Mouse (Mus musculus): ENCODE data around the gene Asic1.

The Asic1 gene

GRCm38 (mm10) chr15:99670154-99670821 is at the start of gene Asic1:
Gene Asic1 (plus strand): TSS chr15:99670368.
- DNase-seq (ENCODE audit: low spot score in 2 of 2) = peak; percentile 82 to 85

- DNase-seq (ENCODE audit: low spot score in 2 of 2) = no peak
Observed at GRCm38 (mm10) chr15:99622063-99622462, 48.1 kb upstream of the Asic1 start.

DNA sequence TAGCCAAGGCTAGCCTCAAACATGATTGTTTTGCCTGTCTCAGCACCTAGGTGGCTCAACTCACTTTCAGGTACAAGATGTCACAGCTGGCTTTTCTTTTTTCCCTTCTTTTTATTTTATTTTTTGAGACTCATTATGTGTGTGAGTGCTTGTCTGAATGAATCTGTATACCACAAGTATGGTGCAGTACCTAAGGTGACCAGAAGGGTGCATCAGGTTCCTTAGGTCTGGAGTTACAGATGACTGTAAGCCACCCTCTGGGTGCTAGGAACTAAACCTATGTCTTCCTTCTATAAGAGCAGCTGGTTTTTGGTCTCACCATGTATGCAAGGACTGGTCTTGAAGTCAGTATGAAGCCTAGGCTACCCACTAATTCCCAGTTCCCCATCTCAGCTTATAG is 38.5 kb upstream of the Asic1 start:
- no peak for DNase-seq (ENCODE audit: low spot score in 2 of 2)

DNA sequence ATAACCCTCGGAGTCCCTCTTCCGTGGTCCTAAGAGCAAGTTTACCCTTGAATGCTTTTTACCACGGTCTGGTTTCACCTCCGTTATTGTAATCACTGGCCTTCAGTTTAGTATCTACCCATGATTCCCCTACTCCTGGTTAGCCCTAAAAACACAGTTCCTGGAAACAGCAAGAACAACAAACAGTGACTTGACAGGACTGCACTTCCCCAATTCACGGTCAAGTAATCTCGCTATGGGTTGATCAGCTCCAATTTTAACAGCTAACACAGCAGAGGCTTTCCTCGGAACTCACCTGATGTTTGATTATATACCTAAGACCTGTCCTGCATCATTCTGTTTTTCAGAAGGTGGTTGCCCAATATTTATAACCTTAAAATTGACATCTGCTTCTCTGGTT is 35.5 kb upstream of the Asic1 start:
- no peak for DNase-seq (ENCODE audit: low spot score in 2 of 2)

DNA sequence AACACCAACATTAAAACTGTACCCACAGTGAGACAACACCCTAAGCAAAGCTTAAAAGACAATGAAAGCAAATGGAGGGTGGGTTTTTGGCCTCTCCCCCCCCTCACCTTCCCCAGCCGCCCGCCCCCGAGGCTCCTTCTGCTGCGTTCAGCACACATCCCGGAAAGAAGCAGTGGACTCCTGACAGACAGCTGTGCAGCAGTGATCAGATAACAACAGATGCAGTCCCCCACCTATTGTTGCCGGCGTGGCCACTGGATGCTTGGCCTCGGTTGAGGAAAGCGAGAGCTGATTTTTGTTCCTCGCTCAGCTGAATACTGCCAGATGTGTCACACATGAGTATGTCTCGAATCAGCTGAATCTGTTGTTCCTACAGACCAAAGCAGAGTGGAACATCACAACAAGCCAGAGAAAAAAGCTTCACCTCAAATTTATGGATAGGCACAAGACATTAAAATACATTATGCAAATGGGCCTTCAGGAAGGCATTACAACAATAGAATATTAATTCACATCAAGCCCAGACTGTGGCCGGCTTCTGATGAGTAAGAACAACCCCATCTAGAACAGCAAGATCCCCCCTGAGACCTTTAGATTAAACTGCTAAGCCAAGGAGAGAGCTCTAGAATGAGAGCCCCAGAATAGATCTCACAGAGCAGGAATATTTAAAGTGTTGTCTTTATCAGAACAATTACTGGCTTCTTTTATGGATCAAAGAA is 32.6 kb upstream of the Asic1 start:
- DNase-seq (ENCODE audit: low spot score in 2 of 2) = no peak

DNA sequence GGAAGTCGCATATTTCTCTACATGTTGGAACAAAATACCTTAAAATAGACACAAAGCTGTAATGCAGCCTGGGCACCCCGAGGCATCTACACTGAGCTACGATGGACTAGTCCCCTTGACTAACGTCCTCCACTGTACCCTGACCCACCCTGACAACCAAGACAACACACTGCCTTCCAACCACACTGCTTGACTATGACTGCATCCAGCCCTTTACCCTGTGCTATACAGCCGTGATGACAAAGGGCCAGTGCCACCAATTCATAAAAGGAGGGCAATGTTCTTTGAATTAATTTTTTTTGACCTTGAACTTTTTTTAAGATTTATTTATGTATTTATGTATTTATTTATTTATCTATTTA is 32.1 kb upstream of the Asic1 start:
- DNase-seq (ENCODE audit: low spot score in 2 of 2) = no peak

GRCm38 (mm10) chr15:99642622-99643021 is 27.5 kb upstream of the Asic1 start:
- DNase-seq (ENCODE audit: low spot score in 2 of 2) = no peak

GRCm38 (mm10) chr15:99643832-99644231 is 26.3 kb upstream of the Asic1 start:
- no peak for DNase-seq (ENCODE audit: low spot score in 2 of 2)

DNA sequence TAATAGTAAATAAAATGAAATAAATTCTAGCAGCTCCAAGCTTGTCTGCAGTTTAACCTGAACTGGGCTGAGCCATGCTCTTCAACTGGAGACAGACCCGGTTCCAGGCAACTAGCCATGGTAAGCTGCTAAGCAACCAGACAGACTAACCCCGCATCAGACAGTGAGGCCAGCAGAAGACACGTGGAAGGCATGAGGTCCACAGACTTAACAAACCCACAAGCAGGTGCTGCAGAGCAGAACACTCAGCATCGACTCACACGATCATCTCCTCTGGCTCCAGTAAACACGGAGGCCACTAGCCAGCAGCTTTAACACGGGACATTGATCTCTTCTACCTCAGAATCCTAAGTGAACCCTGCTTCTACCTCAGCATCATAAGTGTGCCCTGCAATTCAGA is 25.4 kb upstream of the Asic1 start:
- peak; percentile 70 to 72 for DNase-seq (ENCODE audit: low spot score in 2 of 2)

DNA sequence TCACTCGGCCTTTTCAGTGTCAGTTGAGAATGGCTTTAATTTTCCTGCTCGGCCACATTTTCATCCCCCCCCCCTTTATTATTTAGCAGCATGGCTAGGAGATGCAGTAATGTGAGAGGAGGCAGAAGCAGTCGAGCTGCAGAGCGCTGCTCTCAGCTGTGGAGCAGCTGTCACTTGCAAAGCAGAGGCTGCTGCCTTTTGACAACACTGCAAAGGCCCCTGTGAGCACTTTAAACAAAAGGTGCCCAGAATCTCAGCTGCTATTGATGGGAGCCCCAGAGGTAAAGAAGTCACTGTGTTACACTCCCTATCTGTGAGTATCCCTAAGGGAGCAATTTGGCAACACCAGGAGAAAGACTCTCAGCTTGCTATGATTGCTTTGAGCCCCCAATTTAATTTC is 21.8 kb upstream of the Asic1 start:
- DNase-seq (ENCODE audit: low spot score in 2 of 2) = no peak

DNA sequence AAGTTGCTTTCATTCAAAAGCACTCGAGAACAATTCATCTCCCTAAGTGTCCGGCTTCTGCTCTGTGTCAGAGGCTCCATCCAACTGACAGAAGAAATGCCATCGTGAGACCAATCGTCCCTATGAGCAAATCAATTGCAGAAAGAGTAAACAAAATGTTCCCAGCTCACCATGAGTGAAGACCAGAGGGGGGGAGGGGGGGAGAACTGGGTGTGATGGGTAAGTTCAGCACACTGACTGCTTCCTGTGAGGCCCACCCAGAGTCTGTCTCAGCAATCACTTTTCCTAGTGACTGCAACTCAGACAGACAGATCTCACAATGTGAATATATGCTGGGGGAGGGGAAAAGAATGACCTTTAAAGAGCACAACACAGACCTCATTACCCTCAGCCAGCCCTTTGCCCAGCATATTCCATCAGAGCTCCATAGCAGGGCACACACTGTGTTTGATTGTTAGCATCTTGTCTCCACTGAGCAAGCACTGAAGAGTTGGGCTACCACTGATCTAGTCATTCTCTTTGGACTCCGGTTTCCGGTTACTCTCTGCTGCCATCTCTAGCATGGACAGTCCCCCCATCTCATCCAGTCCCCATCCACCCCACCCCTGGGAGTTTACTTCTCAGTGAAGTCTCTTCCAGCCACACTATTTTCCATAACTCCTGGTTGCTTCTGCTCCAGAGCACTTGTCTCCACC is 21.0 kb upstream of the Asic1 start:
- no peak for DNase-seq (ENCODE audit: low spot score in 2 of 2)

GRCm38 (mm10) chr15:99650304-99650703 is 19.9 kb upstream of the Asic1 start:
- no peak for DNase-seq (ENCODE audit: low spot score in 2 of 2)

DNA sequence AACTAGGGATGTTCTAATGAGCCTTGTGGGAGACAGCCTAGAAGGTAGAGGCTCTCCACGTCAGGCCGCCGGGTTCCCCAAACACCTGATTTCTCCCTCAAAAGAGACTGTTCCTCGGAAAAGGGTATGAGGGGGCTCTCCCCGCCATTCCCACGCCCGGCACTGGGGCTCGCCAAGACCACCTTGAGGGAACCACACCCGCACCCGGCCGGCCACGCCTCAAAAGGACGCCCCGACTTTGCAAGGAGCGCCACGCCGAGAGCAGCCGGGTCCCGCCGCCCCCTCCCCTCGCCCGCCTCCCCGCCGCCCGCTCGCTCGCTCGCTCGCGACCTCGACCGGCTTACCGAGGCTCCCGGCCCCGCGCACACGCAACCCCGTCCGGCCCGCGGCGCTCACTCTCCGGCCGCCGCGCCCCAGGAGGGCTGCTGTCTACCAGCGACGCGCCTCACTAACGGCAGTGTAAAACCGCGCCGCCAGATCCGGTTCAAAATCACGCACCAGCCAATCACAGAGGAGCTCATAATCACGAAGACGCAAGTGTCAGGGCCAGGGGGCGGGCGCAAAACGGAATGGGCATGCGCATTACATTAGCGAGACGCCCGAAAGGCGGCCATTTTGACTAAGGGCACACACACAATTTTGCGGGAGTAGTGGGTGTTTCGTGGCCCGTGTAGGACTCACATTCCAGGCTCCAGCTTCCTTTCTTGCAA is 18.9 kb upstream of the Asic1 start, which contains the start of gene Racgap1:
Gene Racgap1, minus strand, starts transcription at position 494 of the 710 bp plus-strand sequence.
- DNase-seq (ENCODE audit: low spot score in 2 of 2) = peak; percentile 98

DNA sequence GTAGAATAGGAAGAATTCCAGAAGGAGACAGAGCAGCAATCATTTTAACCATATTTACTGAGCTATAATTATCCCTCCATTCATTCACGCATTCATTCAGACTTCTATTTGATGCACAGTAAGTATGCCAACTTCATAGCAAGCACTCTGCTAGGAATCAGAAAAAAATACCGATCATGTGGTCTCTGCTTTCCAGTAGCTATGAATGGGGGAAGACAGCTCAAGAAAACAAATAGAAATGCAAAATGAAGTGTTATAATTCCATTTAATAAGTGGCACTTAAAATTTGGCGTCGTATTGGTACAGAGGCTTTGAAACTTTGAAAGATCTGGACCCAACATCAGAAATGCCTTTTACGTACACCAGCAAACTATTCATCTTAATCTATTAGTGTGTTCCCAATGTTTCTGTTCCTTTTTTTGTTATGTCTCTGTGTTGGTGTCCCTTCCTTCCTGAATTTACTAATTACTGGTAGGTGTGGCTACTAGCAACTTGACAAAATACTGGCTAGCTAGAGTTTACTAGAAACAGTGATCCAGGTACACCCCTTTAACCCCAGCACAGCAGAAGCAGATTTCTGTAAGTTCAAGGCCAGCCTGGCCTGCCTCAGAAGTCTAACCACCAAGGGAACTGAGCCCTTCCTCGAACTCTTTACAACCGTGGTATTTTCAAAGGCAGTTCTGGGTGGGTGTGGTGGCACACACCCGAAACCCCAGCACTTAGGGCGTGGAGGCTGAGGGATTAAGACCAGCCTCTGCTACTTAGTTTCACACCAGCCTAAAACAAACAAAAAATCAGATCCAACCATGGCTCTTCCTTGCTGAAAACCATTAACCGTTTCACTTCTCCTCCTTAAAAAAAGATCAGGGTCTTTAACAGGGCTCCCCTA is 17.9 kb upstream of the Asic1 start:
- DNase-seq (ENCODE audit: low spot score in 2 of 2) = no peak

DNA sequence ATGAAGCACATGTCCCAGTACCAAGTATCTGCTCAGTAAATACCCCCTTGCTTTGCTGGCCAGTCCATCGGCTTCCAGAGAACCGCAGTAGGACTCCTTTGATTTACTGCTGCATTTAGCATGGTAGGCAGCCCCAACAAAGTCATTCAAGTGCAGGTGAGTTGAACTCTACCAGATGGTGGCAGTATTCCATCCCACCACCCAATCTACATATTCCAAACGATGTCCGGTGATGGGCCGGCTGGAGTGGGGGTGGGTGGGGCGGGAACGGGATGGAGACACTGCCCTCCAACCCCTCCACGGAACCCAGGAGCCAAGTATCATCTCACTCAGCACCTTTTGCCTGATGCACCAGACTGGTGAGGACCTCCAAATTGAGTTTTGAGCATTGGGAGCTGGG is 16.9 kb upstream of the Asic1 start:
- no peak for DNase-seq (ENCODE audit: low spot score in 2 of 2)

GRCm38 (mm10) chr15:99653876-99654275 is 16.3 kb upstream of the Asic1 start:
- DNase-seq (ENCODE audit: low spot score in 2 of 2) = no peak

- DNase-seq (ENCODE audit: low spot score in 2 of 2) = no peak
Observed at GRCm38 (mm10) chr15:99655956-99656355, 14.2 kb upstream of the Asic1 start.

DNA sequence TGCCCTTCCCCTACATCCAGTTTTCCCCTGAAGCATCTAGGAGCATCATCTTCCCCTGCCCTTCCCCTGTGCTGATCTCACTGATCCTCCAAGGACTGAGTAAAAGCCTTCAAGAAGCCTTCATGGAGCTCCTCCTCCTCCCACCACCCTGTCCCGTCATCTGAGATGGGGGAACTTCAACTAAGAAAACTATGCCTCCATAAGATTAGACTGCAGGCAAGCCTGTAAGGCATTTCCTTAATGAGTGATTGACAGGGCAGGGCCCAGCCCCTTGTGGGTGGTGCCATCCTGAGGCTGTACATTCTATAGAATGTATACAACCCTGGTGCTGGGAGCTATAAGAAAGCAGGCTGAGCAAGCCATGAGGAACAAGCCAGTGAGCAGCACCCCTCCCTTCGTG is 11.7 kb upstream of the Asic1 start:
- DNase-seq (ENCODE audit: low spot score in 2 of 2) = no peak

DNA sequence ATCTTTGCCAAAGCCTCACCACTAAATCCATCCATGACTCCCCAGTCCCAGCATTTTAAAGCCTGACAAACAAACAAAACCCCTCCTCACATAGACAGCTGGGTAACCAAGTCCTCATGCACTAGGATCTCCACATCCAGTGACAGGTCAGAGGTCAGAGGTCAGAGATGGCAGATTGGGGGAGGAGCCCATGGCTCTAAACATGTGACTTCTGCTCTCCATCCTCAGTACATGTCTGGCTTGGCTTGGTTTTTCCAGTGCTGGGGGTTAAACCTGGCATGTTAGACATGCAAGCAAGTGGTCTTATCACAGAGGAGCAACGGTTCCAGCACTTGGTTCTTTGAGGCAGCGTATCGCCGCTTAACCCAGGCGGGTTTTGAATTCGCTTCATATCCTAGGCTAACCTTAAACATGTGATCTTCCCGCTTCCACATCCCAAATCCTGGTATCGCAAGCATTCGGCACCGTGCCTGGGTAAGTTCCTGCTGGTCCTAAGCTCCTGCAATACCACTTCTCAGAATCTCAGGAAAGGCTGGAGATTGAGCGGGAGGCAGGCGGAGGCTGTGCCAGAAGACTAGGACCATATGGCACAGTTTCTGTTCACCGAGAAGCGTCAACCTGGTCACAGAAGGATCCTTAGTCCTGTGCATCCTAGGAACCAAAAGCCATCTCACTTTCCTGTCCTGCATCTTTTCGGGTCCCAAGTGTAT is 8.9 kb upstream of the Asic1 start:
- DNase-seq (ENCODE audit: low spot score in 2 of 2) = peak in 1 of 2 experiments; percentile 45

- DNase-seq (ENCODE audit: low spot score in 2 of 2) = no peak
Observed at GRCm38 (mm10) chr15:99662371-99662770, 7.8 kb upstream of the Asic1 start.

Data from right cerebral cortex, postnatal 10 days (tissue).